Mouse (Mus musculus) spleen, adult 2 months (tissue): Measurements from ENCODE around the gene Tmem150c.

ENCODE experiments used
- CTCF ChIP-seq: fragments of 200-500 bp; IDR thresholded peaks from 2 replicates; pipeline ENCODE4 v1.5.1; 2011; ENCODE audit warnings: mild to moderate bottlenecking, inconsistent platforms; ENCODE audit not compliant: insufficient read depth, insufficient read length, insufficient replicate concordance; ENCODE audit errors: extremely low read depth
- POLR2A ChIP-seq: fragments of 200-500 bp; IDR thresholded peaks from 2 replicates; pipeline ENCODE4 v1.6.1; 2011; ENCODE audit warnings: low read depth, low read length, inconsistent platforms

- TF ChIP-seq CTCF (no peak), POLR2A (no peak)
These were observed 4.0 kb downstream of the Tmem150c start for GRCm38 (mm10) chr5:100155646-100156045.
